Mouse (Mus musculus) urinary bladder, postnatal 25 days (tissue): ENCODE measurements around the gene Kalrn.

Source experiments
- DNase-seq: peaks from one replicate; pipeline ENCODE4 v3.0.0; 2022; ENCODE audit warnings: low spot score

The Kalrn gene

DNA sequence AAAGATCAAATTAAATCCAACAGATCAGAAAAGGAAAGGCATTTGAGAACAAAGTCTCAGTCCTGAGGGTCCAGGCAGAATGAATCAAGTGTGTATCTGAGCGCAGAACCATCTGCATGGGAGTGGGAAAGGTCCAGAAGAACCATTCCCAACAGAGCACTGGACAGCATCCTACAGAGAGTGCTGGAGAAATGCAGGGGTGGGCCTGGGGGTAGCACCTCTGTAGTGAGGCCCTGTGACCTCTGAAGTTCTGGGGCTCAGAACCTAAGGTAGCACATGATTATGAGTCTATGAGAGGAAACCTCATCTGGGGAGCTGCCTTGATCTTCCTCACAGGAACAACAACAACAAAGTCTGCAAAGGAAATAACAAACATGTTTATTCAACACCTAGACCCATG lies 20.6 kb downstream of the Kalrn start:
- DNase-seq = no peak

DNA sequence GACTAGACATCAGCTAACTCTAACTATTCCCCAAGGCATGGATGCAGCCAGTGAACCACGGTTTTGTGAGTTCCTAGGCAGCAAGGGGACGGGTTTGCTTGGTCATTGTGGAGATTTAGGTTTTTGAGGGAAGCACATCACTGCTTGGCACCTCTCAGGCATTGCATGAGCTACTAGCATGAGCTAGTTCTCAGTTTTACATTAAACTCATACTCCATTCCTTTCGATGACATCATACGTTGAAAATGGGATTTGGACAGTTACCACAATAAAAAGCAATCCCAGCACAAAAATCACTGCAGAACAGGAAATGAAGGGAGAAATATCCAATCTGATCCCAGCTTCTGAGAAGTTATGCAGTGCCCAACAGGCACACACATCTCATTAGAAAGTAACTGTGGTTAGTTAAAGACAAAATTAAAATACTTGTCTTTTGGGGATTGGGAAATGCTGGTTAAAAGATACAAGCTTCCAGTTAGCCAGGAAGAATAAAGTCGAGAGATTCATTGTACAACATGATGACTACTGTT lies 23.8 kb downstream of the Kalrn start:
- no peak for DNase-seq

DNA sequence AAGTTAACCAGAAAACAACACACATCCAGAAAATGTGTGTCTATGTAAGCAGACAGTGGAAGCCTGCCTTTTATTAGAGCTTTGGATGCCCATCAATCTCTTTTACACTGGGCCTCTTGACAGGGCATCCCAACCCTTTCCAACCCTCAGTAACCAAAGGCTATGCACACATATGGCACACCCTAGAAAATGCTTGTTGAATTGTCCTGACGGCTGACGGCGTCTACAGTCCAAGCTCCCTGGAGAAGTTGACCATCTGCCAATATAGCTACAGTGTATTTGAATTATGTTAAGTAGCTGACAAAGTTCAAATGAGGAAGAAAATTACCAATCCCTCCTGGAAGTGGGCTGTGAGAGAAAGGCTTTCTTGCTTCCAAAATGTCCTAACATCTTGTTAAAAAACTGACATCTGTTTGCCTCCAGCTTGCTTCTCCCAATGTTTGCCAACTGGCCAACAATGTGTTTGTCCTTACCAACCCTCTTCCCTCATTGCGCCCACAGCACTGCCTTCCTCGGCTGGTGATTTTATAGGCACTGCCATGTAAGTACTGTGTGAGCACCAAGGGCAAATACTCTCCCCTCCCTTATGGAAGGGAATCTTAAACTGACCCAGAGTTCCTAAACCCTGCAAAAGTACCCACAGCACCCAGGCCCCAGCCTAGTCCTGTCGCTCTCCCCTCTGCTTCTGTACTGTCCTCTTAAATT lies 26.4 kb downstream of the Kalrn start:
- no peak for DNase-seq

DNA sequence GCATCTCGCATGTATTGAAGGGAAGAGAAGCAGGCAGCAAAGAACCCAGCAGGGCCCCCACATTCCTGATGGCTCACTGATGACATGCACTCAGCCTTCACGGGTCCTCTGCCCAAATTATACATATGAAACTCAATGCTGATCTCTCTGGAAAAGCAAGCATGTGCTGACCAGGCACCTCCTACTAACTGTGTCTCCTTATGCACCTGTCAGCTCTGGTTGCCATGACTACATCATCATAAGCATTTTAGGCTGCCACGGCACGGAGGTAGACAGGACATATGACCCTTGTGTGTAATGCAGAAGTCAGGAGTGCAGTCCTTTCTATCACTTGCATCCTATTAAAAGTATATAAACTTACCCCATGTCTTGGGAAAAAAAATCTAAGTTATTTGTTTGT lies 29.6 kb downstream of the Kalrn start:
- DNase-seq = no peak

DNA sequence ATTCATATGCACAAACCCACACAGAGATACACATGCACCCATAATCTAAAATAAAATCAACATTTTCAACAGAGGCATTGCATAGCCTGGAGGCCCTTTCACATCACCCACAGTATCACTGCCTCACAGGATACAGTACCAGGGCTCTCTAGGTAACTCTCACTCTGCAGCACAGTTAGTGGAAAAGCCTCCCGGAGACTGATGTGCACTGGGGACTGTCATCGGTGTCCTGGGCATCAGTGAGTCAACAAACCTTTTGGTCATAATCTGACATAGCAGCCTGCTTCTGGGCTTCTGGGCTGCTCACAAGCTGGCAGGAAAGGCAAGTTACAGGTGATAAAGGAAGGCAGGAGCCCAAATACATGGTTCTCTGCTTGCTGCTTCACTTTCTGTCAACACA lies 31.0 kb downstream of the Kalrn start:
- DNase-seq = no peak

DNA sequence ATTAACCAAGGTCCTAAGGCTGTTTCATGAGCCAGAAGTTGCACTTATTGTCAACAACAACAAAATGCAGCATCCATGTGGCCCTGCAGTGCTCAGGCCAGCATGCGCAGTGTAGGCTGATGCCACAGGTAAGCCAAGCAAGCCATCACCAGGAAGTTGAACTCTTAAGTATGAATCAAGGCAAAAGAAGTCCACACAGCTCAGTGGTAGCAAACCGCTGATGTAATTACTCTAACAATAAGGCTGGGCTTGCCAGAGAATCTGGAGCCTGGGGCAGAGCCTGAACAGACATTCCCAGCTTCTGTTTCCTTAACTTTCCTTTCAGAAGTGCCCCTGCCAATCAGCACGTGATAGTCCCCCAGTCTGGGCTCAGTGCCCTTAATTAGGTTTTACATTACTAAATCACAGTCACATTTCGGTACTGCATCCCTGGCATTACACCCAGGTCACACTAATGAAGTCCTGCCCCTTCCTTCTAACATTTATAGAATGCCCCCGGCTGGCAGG lies 34.6 kb downstream of the Kalrn start:
- DNase-seq = no peak

DNA sequence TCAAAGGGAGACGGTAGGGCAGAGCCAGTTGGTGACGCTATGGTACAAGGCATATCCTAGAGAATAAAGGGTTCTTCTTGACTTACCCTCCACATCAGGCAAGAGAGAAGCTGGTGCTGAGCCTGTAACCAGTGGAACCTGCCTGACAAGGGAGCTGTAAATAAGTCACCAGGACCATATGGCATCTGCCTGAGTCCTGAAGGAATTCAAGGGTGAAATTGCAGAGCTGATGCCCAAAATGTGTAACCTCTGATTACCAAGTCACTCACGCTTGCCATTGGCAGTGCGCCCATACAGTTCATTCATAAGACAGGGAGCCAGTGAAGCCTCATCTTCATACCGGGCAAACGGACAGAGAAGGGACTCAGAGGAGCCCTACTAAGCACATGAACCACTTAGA lies 37.0 kb downstream of the Kalrn start:
- DNase-seq = no peak

DNA sequence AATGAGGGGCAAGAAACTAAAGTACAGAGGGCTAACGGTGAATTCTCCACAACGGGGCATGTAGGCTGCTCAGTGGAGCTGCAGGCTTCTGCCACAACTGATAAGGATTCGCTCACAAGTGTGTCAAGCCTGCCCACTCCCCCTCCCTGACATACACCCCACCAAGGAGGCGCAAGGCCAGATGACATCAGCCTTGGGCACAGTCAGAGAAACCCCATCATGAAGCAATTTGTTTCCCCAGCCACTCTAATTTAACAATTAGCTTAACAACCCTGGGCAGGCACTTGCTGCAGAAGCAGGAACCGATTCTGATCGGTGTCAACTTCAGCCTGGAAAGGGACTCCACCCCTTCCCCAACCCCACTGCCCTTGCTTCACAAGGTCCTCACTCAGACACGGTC lies 38.2 kb downstream of the Kalrn start:
- no peak for DNase-seq

DNA sequence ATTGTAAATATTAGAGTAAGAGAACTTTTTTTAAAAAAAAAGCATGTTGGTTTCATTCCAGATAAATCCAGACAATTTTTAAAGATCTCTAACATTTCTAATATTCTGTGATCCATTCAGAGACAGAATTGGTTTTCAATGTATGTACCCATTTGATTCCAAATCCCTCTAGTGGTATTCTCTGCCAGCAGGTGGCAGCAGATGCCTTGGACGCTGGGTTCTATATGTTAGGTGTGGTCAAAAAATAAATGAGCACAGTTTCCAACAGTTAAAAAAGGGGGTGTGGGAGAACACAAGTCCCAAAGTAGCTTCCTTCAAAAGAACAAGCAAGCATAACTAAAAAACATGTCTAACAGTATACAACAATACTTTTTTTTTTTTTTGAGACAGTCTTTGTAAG lies 41.8 kb downstream of the Kalrn start:
- peak; percentile 50 for DNase-seq

DNA sequence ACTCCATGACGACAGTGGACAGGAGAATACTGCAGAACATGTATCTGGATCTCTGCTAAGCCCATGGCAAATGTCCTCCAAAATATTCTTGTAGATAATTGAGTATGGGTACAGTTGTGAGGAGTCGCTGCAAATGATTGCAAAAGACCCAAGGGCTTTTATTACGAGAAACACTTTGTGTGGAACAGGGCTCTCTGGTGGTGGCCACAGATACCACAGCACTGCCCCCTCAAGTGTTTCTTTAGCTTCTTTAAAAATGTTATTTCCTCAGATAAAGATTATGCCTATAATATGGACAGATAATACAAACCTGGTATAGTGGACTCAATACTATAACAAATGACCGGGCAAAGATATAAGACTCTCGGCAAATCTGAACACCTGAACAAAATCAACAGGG lies 43.3 kb downstream of the Kalrn start:
- DNase-seq = no peak

DNA sequence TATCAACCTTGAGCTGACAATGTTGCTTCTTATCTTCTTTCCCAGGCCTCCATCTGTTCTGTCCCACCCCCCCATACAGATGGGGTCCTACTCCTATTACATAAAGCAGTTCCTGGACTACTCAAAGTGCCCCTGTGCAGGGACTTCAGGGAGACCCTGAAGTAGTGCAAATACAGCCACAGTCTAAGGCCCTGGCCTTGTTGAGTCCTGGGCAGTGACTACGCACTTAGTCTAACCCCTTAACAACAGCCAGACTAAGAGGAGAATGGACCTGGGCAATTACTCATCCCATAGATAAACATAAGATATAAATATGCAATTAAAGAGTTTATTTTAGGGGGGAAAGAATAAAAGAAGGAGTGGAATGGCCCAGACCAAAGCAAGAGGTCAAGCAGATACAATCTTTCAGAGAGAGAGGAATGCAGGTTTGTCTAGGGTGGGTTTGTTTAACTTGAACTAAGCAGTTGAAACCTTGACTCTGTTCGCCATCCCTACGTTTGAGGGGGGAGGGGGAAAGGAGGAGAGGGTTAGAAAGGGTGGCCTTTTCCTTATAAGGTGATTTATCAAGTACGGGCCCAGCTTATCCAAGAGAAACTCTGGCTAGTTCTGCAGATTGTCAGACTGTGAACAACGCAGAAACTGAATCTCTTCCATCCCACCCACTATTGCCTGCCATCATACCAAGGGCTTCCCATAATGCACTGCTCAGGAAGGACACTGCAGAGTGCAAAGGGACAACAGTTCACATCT lies 44.9 kb downstream of the Kalrn start:
- no peak for DNase-seq

DNA sequence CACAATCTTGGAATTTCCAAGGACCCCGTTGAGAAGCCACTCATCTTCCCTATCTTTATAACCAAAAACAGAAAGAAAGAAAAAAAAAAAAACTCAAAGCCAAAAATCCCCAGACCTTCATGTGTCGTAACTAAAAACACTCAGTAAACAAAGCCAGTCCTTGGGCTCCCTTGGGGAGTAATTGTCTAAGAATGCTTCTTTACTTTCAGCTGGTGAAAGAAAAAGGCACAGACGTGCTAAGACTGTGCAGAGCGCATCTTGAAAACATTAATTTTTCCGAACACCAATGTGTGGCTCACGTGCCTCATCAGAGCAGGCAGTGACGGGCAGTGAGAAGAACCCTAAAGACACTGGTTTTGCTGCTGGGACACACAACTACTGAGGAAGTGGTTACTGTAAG lies 47.0 kb downstream of the Kalrn start:
- no peak for DNase-seq

DNA sequence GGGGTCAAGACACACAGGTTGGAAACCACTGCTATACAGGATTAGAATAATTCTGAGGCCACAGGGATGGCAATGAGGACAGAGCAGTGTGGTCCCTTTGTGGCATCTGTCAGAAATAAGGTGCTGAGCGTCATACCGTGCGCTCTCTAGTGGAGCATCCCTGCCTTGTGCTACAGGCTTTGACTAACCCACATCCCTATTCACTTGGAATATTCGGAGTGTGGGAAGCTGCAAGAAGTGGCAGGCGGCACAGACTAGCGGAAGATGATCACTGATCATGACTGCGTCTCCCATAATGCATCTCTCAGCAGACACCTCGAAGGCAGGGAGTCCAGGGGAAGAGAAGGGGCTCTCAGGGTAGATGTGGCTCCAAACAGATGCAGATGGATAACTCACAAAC lies 47.5 kb downstream of the Kalrn start:
- no peak for DNase-seq

DNA sequence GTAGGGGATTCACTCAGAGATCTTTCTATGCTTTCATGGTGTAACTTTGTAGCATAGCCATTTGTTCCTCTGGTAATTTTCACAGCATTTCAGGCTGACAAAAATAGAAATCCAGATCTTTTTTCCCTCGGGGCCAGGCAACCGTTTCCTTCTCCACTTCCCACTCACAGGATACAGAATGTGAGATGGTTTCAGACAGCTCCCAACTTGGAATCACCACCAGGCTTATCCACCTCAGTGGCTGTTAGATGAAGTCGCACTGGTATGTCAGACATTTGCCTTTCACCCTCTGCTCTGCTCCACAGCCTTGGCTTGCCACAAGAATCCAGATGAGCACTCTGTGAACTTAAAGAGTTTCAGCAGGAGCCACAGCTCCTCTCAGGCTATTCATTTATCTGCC lies 48.1 kb downstream of the Kalrn start:
- no peak for DNase-seq

DNA sequence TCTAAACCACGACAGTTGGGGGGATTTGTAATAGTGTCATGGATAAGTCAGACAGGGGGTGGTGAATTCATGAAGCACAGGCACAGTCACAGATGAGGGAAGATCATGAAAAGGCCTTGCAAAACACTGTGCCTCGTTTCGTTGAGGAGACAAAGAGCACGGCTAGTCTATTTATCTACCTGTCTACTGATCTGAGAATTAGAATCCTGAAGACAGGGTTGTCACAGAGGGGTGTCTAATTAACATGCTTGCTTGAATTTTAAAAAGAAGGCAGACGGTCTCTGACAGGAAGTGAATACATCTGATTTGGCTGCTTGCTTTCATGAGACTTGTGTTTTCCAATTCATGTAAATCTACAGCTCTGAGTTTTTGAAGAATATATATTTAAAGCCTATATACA lies 52.3 kb downstream of the Kalrn start:
- no peak for DNase-seq

DNA sequence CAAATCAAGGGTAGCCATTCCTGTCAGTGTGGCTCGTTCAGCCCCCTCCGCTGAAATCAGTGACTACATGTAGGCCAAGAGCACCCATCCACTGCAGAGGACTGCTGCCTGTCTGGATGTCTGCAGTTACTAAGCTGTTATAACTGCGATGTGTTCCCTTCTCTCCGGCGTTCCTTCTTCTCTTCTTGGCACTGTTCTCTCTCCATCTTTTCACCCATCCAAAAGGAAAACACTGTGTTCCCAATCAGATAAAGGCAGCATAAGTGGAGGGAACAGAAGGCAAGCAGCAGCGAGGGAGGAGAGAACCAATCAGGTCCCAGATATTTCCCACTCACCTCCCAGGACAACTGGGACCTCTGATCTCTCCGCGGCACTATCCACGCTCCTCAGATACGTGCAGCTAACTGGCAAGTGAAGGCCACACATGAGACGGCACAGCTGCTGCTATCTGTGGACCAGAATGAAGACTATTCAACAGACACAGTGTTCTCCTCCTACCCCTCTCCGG lies 56.4 kb downstream of the Kalrn start:
- DNase-seq = no peak

DNA sequence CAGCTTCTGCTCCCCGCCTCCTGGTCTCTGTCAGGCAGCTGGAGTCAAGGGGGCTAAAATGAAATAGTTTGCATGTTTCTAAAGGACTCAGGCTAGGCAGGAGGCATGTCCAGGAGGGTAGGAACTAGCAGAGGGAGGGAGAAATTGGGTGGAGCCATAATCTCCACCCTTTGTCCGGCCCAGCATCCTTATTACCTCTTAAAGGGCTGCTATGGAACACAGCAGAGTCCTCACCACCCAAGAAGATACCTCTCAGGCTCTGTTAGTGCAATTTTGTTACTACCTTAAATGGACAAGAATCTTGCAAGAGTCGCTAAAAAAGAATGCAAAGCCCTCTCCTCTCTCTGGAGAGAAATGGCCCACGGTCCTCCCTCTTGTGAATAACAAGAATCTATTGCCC lies 57.8 kb downstream of the Kalrn start:
- DNase-seq = no peak

DNA sequence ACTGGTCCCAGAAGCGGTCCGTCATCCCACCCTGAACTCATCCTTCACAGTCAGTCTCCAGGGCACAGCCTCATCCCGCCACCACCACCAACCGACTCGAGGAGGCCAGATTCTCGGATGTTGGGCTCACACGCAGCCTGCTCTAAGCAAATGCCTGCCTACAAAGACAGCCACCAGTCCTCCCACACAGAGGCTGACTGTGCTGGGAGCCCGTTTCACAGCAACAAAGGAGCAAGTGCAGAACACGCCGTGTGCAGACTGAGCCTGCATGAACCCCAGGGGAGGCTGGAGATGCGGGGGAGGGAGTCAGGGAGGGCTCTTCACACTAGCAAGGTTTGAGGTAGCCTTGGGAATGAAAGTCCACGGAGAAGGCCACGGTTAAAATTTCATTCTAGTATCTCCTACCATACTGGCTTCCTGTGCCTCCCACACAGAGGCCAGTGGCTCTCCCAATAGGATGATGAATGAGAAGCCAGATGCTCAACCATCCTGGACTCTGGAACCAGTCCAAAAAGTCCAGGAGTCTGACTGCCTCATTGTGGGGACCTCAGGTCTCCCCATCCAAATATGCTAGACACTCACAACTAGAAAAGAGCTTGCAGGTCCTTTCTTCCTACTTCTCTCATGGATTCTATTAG lies 59.3 kb downstream of the Kalrn start:
- DNase-seq = no peak

DNA sequence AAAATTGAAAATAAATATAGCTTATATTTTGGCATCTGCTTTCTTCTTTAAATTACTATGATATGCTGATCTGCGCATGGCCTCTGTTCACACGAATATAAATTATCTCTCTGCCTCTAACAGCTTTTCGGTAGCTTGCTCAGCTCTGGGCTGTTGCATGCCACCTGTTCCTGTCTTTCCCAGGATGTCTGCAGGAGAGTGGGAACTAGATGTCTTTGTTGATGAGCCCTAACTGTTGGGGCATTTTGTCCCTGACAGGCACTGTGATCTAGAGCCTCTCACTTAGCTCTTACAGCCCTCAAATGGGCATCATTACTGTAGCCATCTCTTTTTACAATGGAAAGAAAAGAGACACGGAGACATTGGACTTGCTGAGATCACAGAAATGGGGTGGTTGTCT lies 61.0 kb downstream of the Kalrn start:
- DNase-seq = no peak

DNA sequence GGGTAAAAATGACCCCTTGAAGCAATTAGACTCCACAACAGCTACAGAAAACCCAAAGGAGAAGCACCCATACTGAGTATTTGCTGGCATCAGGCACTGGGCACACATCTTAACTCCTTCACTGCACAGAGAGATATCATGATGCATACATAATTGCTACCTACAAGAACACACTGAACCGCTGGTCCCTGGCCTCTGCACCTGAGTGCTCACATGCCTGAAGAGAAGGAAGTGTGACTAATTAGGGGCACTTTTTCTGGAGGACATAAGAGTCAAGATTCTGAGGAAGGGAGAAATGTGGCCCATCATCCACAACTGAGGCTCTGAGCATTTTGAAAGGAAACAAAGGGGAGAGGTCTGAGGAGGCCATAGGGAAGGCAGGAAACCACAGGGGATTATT lies 65.2 kb downstream of the Kalrn start:
- DNase-seq = no peak

DNA sequence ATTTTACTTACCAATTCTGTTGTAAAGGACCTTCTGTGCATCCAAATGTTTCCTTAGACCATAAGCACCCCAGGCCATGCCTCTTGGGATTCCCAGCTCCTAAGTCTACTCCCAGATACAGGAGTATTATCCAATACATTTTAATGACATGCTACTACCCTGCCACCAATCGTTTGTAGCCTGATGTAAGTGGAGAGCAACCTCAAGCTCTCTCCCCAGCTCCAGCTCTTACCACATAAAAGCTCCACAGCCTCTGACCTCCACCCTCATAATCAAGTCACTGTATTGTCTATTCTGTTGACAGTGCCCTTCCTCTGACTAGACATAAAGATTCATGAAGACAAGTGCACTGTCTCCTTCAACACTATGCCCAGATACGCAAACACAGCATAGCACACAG lies 67.3 kb downstream of the Kalrn start:
- no peak for DNase-seq

DNA sequence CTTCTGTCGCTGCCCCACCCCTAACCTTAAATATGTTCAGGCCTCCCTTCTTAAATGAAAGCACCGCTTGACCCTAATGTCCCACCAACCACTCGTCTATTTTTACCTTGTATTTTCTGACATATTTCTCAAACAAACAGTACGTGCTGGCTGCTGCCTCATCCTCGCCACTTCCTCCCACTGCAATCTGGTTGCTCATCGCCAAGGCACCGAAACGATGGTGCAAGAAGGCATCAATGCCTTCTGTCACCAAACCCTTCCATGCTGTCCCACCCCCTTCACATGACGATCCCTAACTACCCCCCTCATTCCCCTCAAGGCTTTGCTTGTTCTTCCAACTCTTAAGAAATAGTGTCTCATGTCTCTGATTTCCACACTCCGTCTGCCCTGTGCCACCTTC lies 69.1 kb downstream of the Kalrn start:
- DNase-seq = no peak

DNA sequence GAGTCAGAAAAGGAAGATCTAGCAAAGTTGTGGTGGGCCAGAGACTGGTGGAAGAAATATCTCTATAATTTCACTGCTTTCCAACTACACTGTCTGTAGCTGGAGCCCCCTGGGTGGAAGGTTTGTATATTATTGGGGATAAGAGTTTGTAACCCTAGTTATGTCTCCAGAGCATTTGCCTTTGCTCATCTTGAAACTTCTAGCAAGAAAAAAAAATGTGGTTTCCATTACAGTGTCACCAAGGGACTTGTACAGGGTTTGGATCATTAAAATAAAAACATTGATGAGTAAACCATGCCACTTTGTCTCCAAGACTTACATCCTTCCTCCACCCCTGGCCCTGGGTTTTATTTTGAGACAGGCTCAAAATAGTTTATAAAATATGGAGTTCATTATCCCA lies 71.2 kb downstream of the Kalrn start:
- no peak for DNase-seq
